Mouse (Mus musculus) embryonic fibroblast, embryonic 13.5 days (primary cell): ENCODE results near the gene Tfb2m.

Experiments
- CTCF ChIP-seq: IDR thresholded peaks from 2 replicates; pipeline ENCODE4 v1.5.1; 2011; ENCODE audit warnings: mild to moderate bottlenecking, control low read depth, low read length, moderate library complexity, borderline replicate concordance; ENCODE audit not compliant: insufficient read depth
- POLR2A ChIP-seq: IDR thresholded peaks from 2 replicates; pipeline ENCODE4 v1.6.1; 2011; ENCODE audit warnings: low read depth, mild to moderate bottlenecking, control low read depth, low read length, moderate library complexity

- TF ChIP-seq CTCF (no peak), POLR2A (no peak)
Measured at GRCm38 (mm10) chr1:179519901-179520300, 26.2 kb downstream of the Tfb2m start.
